14 mouse cellular contexts compared by ENCODE assay signal in the genomic region with DNA sequence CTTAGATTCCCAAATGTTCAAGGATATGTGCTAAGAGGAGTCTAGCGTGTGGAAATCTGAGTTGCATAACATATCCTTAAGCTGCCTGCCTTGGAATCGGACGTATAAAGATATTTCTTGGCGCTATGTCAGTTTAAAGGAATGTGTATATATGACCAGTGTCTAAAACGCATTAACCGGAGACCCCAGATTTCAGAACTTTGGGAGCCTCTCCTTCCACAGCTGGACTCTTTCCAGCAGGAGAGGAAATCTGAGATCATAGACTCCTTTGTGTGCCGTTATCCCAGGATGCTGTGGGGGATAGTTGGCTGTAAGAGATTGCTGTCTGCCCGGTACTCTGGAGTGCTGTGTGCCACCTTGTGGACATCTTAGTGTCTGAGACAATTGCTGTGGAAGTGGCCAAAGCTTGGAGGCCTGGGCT. TPM values are rescaled to one million over a fixed set of nuclear protein-coding genes. Genes with fewer than 3 reads are reported as not detected.
DNase-seq lines count a peak whose midpoint lies in the region; ATAC-seq and TF ChIP-seq lines count a peak whose summit lies in the region.
"Had no signal": no experiment of that assay in that cellular context is flagged by ENCODE, and none has a peak within 500 bp of the region (broad histone marks: within the 10 kb centered on the region; RNA-seq: fewer than 3 reads in every experiment).

No protein-coding gene starts in this region.

- peak; percentile 57 for TF ChIP-seq CTCF in hindbrain, postnatal 0 days (IDR thresholded peaks at IDR 0.05; ENCODE audit: low read depth)
- peak; percentile 29; the same call in 1 of the 2 replicates for TF ChIP-seq CTCF in embryonic fibroblast, embryonic 13.5 days (IDR thresholded peaks at IDR 0.05; ENCODE audit: borderline replicate concordance, insufficient read depth, low read length)

- no peak overlapping the region for H3K4me2 ChIP-seq in hindbrain, postnatal 0 days (ENCODE audit: low read depth, low read length)
- H3K4me2 ChIP-seq in stomach, embryonic 14.5 days (replicated peaks; ENCODE audit: low read depth, low read length): no peak overlapping the region
- H3K4me2 ChIP-seq: heart, embryonic 13.5 days; neural tube, embryonic 13.5 days had no signal

- H3K36me3 ChIP-seq in hindbrain, postnatal 0 days (ENCODE audit: insufficient read depth, low read length): no peaks in the 10 kb centered on the region
- H3K36me3 ChIP-seq in hindbrain, embryonic 10.5 days: no peaks in the 10 kb centered on the region
- no peaks in the 10 kb centered on the region for H3K36me3 ChIP-seq in stomach, embryonic 14.5 days (ENCODE audit: control insufficient read depth, insufficient read depth, low read length)
- H3K36me3 ChIP-seq: G1E; heart, embryonic 13.5 days; neural tube, embryonic 13.5 days had no signal

- H3K4me3 ChIP-seq in hindbrain, postnatal 0 days (ENCODE audit: low read length): no peak overlapping the region
- no peak overlapping the region for H3K4me3 ChIP-seq in hindbrain, embryonic 10.5 days
- no peak overlapping the region for H3K4me3 ChIP-seq in embryonic fibroblast, embryonic 13.5 days (ENCODE audit: insufficient read depth, low read length)
- no peak overlapping the region for H3K4me3 ChIP-seq in stomach, embryonic 14.5 days (ENCODE audit: low read depth, low read length)
- H3K4me3 ChIP-seq: heart, embryonic 13.5 days; megakaryocyte, embryonic 14.5 days; neural tube, embryonic 13.5 days had no signal

- TF ChIP-seq POLR2A in embryonic fibroblast, embryonic 13.5 days (IDR thresholded peaks at IDR 0.05; ENCODE audit: low read depth, low read length): no peak

- H3K4me1 ChIP-seq in hindbrain, postnatal 0 days (ENCODE audit: insufficient read depth, low read length): no peaks in the 10 kb centered on the region
- H3K4me1 ChIP-seq in hindbrain, embryonic 10.5 days (replicated peaks): peaks cover 5% of the 10 kb centered on the region; the same call in 1 of the 2 replicates
- no peaks in the 10 kb centered on the region for H3K4me1 ChIP-seq in embryonic fibroblast, embryonic 13.5 days (ENCODE audit: control insufficient read depth, insufficient read depth, low read length)
- peaks cover 4% of the 10 kb centered on the region; the same call in 1 of the 2 replicates for H3K4me1 ChIP-seq in stomach, embryonic 14.5 days (ENCODE audit: control insufficient read depth, insufficient read depth, low read length)
- H3K4me1 ChIP-seq: megakaryocyte, embryonic 14.5 days; neural tube, embryonic 13.5 days had no signal

- WGBS in hindbrain, postnatal 0 days: 64% methylated on average over 8 of the region's 8 CpGs
- 80% methylated on average over 8 of the region's 8 CpGs for WGBS in hindbrain, embryonic 10.5 days
- WGBS in stomach, embryonic 14.5 days: 25% methylated on average over 8 of the region's 8 CpGs

- peak; percentile 45 for DNase-seq in hindbrain, postnatal 0 days (ENCODE audit: low spot score)
- no peak for DNase-seq in hindbrain, embryonic 10.5 days (ENCODE audit: low spot score)
- DNase-seq in right cerebral cortex, adult 18-20 months: peak; percentile 34
- DNase-seq in right cerebral cortex, adult 2 months (ENCODE audit: low spot score in 2 of 2): no peak
- no peak for DNase-seq in thymus, adult 18-20 months
- no peak for DNase-seq in gastrocnemius, postnatal 25 days
- DNase-seq: adrenal gland, postnatal 14 days had no signal

- no peak for ATAC-seq in hindbrain, postnatal 0 days
- ATAC-seq in stomach, embryonic 14.5 days (ENCODE audit: insufficient number of reproducible peaks, insufficient read depth, low FRiP score, low read depth): peak; percentile 68
- ATAC-seq: inflammation-experienced regulatory T-cells, adult 6 months had no signal

- no peak overlapping the region for H3K27ac ChIP-seq in hindbrain, postnatal 0 days
- H3K27ac ChIP-seq in hindbrain, embryonic 10.5 days: no peak overlapping the region
- H3K27ac ChIP-seq in embryonic fibroblast, embryonic 13.5 days (ENCODE audit: insufficient read depth, low read length): no peak overlapping the region
- peak overlapping the region; percentile 45; the same call in 1 of the 2 replicates for H3K27ac ChIP-seq in stomach, embryonic 14.5 days (ENCODE audit: low read length)
- H3K27ac ChIP-seq: heart, embryonic 13.5 days; neural tube, embryonic 13.5 days had no signal

- H3K9me3 ChIP-seq in hindbrain, postnatal 0 days (ENCODE audit: low read length): no peaks in the 10 kb centered on the region
- no peaks in the 10 kb centered on the region for H3K9me3 ChIP-seq in hindbrain, embryonic 10.5 days
- H3K9me3 ChIP-seq in stomach, embryonic 14.5 days (ENCODE audit: control insufficient read depth, low read depth, low read length): no peaks in the 10 kb centered on the region
- H3K9me3 ChIP-seq: G1E; heart, embryonic 13.5 days; neural tube, embryonic 13.5 days had no signal

- no peaks in the 10 kb centered on the region for H3K27me3 ChIP-seq in hindbrain, postnatal 0 days (ENCODE audit: insufficient read depth, low read length)
- H3K27me3 ChIP-seq in hindbrain, embryonic 10.5 days (ENCODE audit: insufficient read depth, poor library complexity, severe bottlenecking): peaks cover 79% of the 10 kb centered on the region
- H3K27me3 ChIP-seq in stomach, embryonic 14.5 days (ENCODE audit: control insufficient read depth, insufficient read depth, low read length): no peaks in the 10 kb centered on the region
- H3K27me3 ChIP-seq: neural tube, embryonic 13.5 days had no signal

- H3K9ac ChIP-seq in hindbrain, postnatal 0 days (replicated peaks; ENCODE audit: low read length): no peak overlapping the region
- H3K9ac ChIP-seq in stomach, embryonic 14.5 days (replicated peaks; ENCODE audit: low read depth, low read length): no peak overlapping the region
- H3K9ac ChIP-seq: heart, embryonic 13.5 days; neural tube, embryonic 13.5 days had no signal

RNA-seq across cellular contexts. Expression of a gene that starts 34.5 kb away (rescaled TPM):
- 12.3 and 12.8 TPM in 2 replicates for total RNA-seq in hindbrain, postnatal 0 days (2014; rRNA removed)
- 4.2 and 5.2 TPM in 2 replicates for polyA plus RNA-seq in hindbrain, postnatal 0 days (2015; fragmentation: Nextera tagmentation; extraction: Ambion mirVana)
- polyA plus RNA-seq in hindbrain, embryonic 10.5 days (2016; fragmentation: Nextera tagmentation; extraction: Ambion mirVana): 0.43 and 0.68 TPM in 2 replicates
- polyA plus RNA-seq in embryonic fibroblast, embryonic 13.5 days (2011; ENCODE audit: insufficient read length, low read depth, missing spikeins): not detected in 2 replicates
- 0.30 and 0.86 TPM in 2 replicates for polyA plus RNA-seq in stomach, embryonic 14.5 days (2014; fragmentation: Nextera tagmentation; extraction: Ambion mirVana)
- total RNA-seq in gastrocnemius, postnatal 25 days (2021): 1 to 10 TPM in 1 of 2 experiments, under 1 TPM in 1; 0.72 to 1.8 TPM
- polyA plus RNA-seq: G1E had no signal

Comparison
In these comparisons a context has a peak if more than half of its experiments do, and no peak if none do; other contexts are left out.
1. DNase-seq: peak in hindbrain, postnatal 0 days (single experiment) and right cerebral cortex, adult 18-20 months (single experiment); none in hindbrain, embryonic 10.5 days (single experiment), right cerebral cortex, adult 2 months (0 of 2), thymus, adult 18-20 months (0 of 2) and gastrocnemius, postnatal 25 days (single experiment).